Mouse (Mus musculus) left cerebral cortex, postnatal 25 days (tissue): ENCODE measurements around the gene Nkain2. TPM values are rescaled to one million over a fixed set of nuclear protein-coding genes. Genes with fewer than 3 reads are reported as not detected.
"Not testable (repeated sequence)": the region's sequence is repeated elsewhere in the genome, so short reads cannot be mapped to it uniquely, and the experiment has no call there.

Experiments
- DNase-seq, 2 experiments: peaks; one replicate each; pipeline ENCODE4 v3.0.0; 2022; ENCODE audit warnings: low spot score in 2 of 2, mixed read lengths in 1 of 2
- intact Hi-C: fragments of 180-260 bp; cut with DNase I; formaldehyde crosslinking; loops from one replicate; pipeline ENCODE4 v1.15.1; 2025
- total RNA-seq, 2 experiments: library from RNA; stranded (reverse); gene quantifications; 2 replicates each; pipeline ENCODE4 v1.2.3; 2021

Gene Nkain2
- total RNA-seq = 10 to 100 TPM; 30.0 to 30.2 TPM

GRCm38 (mm10) chr10:32889652-32890506 lies at the start of gene Nkain2:
Nkain2 (minus strand) TSS chr10:32890462.
- DNase-seq = peak; percentile 72 to 74
- intact Hi-C loops = loop anchor here (5.0 to 10.0 kb wide), 3 partner anchors 183 to 1425 kb away; no protein-coding TSS in a partner anchor

- intact Hi-C loops = no loop called here
These were observed 49.6 kb upstream of the Nkain2 start for GRCm38 (mm10) chr10:32939853-32940252.

GRCm38 (mm10) chr10:32895093-32895492 lies 4.8 kb upstream of the Nkain2 start:
- intact Hi-C loops = loop anchor here (10.0 kb wide), 1 partner anchor 1430 kb away; no protein-coding TSS in a partner anchor
- peak in 1 of 2 experiments; percentile 58 for DNase-seq

More at GRCm38 (mm10) chr10:32939853-32940252, 49.6 kb upstream of the Nkain2 start:
- peak in 1 of 2 experiments; percentile 67 for DNase-seq

GRCm38 (mm10) chr10:32890507-32891131 lies 357 bp upstream of the Nkain2 start:
- intact Hi-C loops = loop anchor here (5.0 to 10.0 kb wide), 3 partner anchors 183 to 1426 kb away; no protein-coding TSS in a partner anchor

GRCm38 (mm10) chr10:32881977-32882376 lies 8.3 kb downstream of the Nkain2 start:
- intact Hi-C loops = no loop called here
- peak in 1 of 2 experiments; percentile 45 for DNase-seq

More at GRCm38 (mm10) chr10:32890507-32891131, 357 bp upstream of the Nkain2 start:
- peak; percentile 70 to 81 for DNase-seq

GRCm38 (mm10) chr10:32870691-32871406 lies 19.4 kb downstream of the Nkain2 start:
- intact Hi-C loops = no loop called here
- DNase-seq = peak in 1 of 2 experiments; percentile 23

- intact Hi-C loops = no loop called here
- peak in 1 of 2 experiments; percentile 68 for DNase-seq
These were observed 20.7 kb downstream of the Nkain2 start for GRCm38 (mm10) chr10:32869541-32869940.

- DNase-seq = no peak
- intact Hi-C loops = no loop called here
These were observed 74.9 kb downstream of the Nkain2 start for GRCm38 (mm10) chr10:32815210-32815883.

- peak; percentile 6 to 49 for DNase-seq
- intact Hi-C loops = no loop called here
These were observed 94.0 kb downstream of the Nkain2 start for GRCm38 (mm10) chr10:32796215-32796614.

- DNase-seq = peak; percentile 9 to 50
- intact Hi-C loops = no loop called here
These were observed 99.7 kb downstream of the Nkain2 start for GRCm38 (mm10) chr10:32790541-32790940.

- intact Hi-C loops = no loop called here
- no peak for DNase-seq
These were observed 107.4 kb downstream of the Nkain2 start for GRCm38 (mm10) chr10:32782732-32783359.

GRCm38 (mm10) chr10:32738989-32739388 lies 151.3 kb downstream of the Nkain2 start:
- DNase-seq = peak in 1 of 2 experiments; percentile 45
- intact Hi-C loops = no loop called here

- intact Hi-C loops = loop anchor here (5.0 kb wide), 1 partner anchor 186 kb away; the partner anchor contains the start of gene Nkain2
These were observed 183.7 kb downstream of the Nkain2 start for GRCm38 (mm10) chr10:32706579-32706978.

GRCm38 (mm10) chr10:32696661-32697060 lies 193.6 kb downstream of the Nkain2 start:
- intact Hi-C loops = no loop called here

More at GRCm38 (mm10) chr10:32706579-32706978, 183.7 kb downstream of the Nkain2 start:
- not testable (repeated sequence) for DNase-seq

GRCm38 (mm10) chr10:32684548-32684947 lies 205.7 kb downstream of the Nkain2 start:
- DNase-seq = peak in 1 of 2 experiments; percentile 50
- intact Hi-C loops = no loop called here

More at GRCm38 (mm10) chr10:32696661-32697060, 193.6 kb downstream of the Nkain2 start:
- DNase-seq = peak in 1 of 2 experiments; percentile 39

- DNase-seq = no peak
- intact Hi-C loops = no loop called here
These were observed 250.0 kb downstream of the Nkain2 start for GRCm38 (mm10) chr10:32640256-32640655.

- DNase-seq = no peak
- intact Hi-C loops = no loop called here
These were observed 251.1 kb downstream of the Nkain2 start for GRCm38 (mm10) chr10:32639173-32639572.

- peak in 1 of 2 experiments; percentile 39 for DNase-seq
- intact Hi-C loops = no loop called here
These were observed 259.2 kb downstream of the Nkain2 start for GRCm38 (mm10) chr10:32631043-32631442.
